Mouse (Mus musculus): ENCODE data around the gene Cdca7.

Gene Cdca7

DNA sequence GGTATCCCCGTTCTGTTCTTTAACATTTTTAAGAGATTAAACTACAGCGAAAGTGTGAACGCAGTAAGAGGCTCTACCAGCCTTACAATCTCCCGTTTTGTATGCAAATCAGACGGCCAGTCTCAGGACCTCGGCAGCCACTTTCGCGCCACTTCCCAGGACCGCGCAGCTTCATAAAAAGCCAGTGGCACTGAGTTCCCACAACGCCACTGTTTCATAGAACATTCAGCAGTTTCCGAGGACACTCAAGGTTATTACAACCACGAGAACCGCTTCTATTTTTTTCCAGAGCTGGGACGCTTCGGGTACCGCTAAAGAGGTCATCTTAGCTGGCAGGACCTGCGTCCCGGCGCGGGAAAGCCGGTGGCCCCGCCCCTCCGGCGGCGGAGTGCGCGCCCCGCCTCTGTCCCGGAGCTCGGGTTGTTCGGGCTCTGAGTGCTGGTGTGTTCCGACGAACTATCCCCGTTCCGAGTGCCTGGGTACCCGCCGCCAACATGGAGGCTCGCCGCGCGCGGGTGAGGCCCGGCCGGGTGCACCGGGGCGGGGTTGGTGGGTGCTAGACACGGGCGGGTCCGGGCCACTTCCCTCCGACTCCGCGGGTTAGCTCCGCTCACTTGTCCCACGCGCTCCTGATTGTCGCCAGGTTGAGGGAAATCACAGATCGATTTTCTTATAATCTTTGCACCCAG is at the start of gene Cdca7:
Gene Cdca7 (plus strand): TSS at position 363 of the 689 bp plus-strand sequence.
- DNase-seq (ENCODE audit: low spot score in 2 of 2): peak; percentile 40 to 56

DNA sequence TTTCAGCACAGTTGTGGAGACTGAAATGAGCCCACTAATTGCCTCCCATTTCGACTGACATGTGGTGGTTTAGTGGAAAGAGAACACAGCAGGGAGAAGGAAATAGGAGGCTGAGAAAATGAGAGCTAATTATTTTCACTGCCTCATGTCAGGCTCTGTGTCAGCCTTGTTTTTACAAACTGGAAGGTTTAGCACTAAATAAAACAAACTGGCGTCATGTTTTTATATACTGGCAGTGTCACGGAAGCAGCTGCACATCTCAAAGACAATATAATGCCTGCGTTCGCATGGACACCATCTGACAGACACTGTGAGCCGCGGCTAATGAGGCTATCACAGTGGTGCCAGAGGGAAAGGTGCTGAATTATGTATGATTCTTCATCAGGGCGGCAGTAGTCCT is 49.2 kb upstream of the Cdca7 start:
- DNase-seq (ENCODE audit: low spot score in 2 of 2): no peak

DNA sequence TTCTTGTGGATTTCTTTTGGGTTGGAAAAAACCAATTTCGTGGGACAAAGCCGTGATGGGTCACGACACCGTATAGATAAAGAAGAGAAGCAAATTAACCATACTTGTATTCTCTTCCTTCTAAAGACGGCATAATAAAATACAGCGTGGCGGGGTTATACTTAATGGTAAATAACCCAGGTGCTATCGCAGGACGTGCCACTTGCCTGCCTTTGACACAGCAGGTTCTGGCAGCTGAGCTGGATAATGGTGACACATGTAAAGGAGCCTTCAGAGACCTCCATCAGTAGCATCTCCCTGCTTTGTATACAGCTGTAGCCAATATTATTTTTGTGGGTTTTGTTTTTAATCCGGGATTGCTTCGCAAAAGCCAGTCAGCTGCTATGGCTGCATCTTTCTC is 48.7 kb upstream of the Cdca7 start:
- no peak for DNase-seq (ENCODE audit: low spot score in 2 of 2)

GRCm38 (mm10) chr2:72438941-72439533 is 36.9 kb upstream of the Cdca7 start:
- DNase-seq (ENCODE audit: low spot score in 2 of 2): no peak

DNA sequence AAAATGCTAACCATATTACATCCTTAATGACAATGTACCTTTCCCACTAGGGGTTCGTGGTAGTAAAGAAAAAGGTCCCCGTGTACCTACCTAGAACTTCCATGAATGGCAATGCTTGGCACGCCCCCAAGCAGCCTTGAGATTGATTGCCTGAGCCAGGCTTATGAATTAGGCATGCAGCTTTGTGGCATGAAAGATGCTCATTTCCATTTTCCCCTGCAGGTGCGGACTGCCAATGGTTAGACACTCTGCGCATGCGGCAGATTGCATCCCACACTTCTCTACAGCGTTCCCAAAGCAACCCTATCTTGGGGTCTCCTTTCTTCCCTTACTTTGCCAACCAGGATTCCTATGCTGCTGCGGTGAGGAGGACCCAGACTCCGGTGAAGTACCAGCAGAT is 34.9 kb upstream of the Cdca7 start:
- DNase-seq (ENCODE audit: low spot score in 2 of 2): no peak

GRCm38 (mm10) chr2:72442825-72443224 is 33.1 kb upstream of the Cdca7 start:
- no peak for DNase-seq (ENCODE audit: low spot score in 2 of 2)

DNA sequence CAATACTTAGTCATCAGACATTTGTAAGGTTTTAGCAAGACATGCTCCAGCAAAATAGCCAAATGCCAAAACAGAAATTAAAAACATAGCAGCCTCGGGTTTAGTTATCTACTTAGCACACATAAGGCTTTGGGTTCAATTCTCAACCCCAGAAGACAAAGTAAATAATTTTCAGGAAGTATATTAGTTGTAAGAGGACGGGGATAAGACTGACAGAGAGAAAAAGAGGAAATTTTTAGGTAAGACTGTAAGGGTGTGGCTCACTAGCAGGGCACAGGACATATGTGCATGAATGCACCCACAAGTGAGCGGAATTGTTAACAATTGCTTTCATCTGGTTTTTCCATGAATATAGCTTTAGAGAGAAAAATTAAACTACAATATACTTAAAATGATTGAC is 32.0 kb upstream of the Cdca7 start:
- no peak for DNase-seq (ENCODE audit: low spot score in 2 of 2)

- no peak for DNase-seq (ENCODE audit: low spot score in 2 of 2)
These were observed 29.9 kb upstream of the Cdca7 start for GRCm38 (mm10) chr2:72446106-72446505.

GRCm38 (mm10) chr2:72446615-72447014 is 29.3 kb upstream of the Cdca7 start:
- no peak for DNase-seq (ENCODE audit: low spot score in 2 of 2)

DNA sequence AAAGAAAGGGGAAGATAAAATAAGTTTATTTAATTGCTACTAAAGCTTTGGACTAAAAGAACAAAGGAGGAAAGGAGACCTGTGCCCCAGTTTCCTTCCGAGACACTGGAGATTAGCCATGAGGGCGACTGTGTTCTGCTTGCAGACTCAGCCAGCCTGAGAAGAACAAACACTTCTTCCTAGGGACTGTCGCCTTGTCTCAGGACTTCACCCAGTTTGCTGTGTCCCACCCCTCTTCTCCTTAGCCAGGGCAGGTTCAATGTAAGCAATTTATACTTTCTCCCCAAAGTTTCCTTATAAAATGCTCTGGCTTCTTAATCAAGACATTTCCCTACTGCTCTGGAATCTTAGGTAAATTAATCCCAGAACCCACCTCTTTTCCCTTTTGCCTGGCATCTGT is 22.4 kb upstream of the Cdca7 start:
- no peak for DNase-seq (ENCODE audit: low spot score in 2 of 2)

- DNase-seq (ENCODE audit: low spot score in 2 of 2): no peak
These were observed 19.8 kb upstream of the Cdca7 start for GRCm38 (mm10) chr2:72456189-72456588.

- DNase-seq (ENCODE audit: low spot score in 2 of 2): no peak
These were observed 11.5 kb upstream of the Cdca7 start for GRCm38 (mm10) chr2:72464376-72465014.

DNA sequence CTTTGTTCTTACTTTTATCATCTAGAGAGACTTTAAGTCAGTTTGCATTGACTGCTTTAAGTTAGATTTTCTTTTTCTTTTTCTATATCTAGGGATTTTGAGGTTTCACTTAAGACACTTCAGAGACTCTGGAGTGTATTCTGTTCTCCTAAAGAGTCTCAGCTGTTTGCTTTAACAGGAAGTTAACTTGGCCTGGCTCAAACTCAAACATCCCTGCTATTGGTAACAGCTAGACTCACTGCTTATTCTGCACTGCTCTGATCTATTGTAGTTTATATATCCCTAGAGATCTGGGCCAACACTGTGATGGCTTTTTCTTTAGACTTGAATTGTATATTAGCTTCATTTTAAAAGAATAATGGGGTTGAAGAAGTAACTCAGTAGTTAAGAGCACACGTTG is 8.4 kb upstream of the Cdca7 start:
- DNase-seq (ENCODE audit: low spot score in 2 of 2): no peak

DNA sequence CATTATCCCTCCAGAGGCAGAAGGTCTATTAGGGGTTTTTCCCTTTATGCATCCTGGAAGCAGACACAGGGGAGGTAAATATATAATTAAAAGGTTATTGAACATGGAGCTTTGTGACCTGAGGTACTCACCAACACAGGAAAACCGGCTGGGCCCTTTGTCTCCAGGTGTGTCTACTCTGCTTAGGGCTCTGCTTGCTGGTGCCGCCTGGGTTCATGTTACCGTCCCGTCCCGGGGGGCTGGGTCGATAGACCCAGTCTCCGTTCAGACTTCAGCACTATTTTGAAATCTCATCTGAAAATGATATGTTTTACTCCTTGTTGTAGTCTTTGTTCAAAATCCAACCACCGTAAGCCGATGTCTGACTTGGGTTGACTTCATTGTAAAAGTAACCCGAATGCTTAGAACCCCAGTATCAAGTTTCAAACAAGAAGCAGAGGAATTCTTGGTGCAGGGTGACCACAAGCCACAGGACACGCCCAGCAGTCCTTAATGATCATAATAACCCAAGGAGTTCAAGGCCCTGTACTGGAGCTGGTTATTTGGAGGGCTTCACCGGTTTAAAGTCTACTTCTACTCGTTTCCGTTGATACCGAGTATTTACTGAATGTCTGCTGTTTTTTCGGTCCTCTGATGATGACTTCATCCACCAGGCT is 4.4 kb upstream of the Cdca7 start:
- DNase-seq (ENCODE audit: low spot score in 2 of 2): no peak

- DNase-seq (ENCODE audit: low spot score in 2 of 2): no peak
These were observed 1.2 kb upstream of the Cdca7 start for GRCm38 (mm10) chr2:72474531-72475287.

DNA sequence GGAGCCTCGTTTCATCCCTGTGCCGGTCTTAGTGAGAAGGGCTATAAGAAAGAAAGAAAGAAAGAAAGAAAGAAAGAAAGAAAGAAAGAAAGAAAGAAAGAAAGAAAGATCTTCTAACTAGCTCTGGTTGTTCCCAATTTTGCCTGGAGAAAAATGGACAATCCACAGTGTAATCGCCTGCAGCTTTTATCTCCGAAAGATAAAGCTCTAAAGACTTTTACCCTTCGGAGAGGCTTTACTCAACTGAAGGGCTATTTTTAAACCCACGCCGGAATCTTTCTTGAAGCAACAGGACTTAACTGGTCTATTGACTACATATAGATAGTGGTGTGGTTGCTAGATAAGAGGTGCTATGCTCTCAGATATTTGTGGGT is 549 bp upstream of the Cdca7 start:
- DNase-seq (ENCODE audit: low spot score in 2 of 2): no peak

DNA sequence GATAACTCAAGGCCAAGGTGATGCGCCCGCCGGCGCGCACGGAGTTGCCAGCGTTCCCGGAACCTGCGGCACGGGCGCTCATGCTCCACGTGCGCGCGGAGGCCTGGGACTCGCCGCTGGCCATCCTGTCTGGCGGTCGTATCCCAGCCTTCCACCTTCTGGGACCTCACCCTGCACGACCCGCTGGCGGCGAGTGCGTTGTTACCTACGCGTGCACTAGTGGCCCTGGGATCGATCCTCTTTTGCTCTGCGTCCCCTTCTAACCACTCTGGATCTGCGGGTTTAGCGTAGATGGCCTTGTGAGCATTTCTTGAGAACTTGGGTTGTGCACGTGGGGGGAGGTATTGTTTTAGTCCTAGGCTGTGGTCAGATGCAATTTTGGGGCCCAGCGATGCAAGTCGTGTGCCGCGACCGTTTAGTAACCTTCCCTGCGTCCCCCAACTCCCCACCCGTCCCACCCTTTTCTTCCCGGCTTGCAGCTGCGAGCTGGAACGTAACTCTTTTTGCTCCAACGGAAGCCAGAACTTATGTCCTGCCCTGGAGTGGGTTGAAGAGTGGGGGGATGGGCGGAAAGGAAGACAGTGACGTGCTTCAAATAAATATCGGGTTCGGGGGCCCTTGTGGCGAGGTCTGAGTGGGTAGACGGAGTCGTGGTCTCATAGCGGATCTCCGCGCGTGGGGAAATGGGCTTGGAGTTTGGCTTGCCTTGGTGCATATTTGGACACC is 690 bp downstream of the Cdca7 start:
- no peak for DNase-seq (ENCODE audit: low spot score in 2 of 2)

- DNase-seq (ENCODE audit: low spot score in 2 of 2): no peak
These were observed 1.3 kb downstream of the Cdca7 start for GRCm38 (mm10) chr2:72477221-72477620.

- no peak for DNase-seq (ENCODE audit: low spot score in 2 of 2)
These were observed 2.2 kb downstream of the Cdca7 start for GRCm38 (mm10) chr2:72478176-72478575.

GRCm38 (mm10) chr2:72478921-72479320 is 3.0 kb downstream of the Cdca7 start:
- DNase-seq (ENCODE audit: low spot score in 2 of 2): no peak

DNA sequence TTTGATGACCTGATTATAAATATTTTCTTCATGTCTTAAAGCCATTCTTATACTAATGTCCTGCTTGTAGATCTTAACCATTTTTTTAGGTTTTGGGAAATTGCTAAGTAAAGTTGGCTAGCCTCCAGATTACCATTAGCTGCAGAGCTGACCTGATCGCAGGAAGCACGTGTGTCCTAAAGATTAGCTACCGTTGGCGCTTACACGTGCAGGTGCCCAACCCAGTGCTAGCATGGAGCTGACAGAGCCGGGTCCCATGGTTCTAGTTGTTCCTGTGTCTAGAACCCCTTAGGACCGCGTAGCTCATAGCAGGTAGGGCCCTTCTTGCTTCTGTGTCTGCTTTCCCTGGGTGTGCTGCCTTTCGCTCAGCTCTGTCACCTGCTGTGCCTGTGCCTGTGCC is 3.9 kb downstream of the Cdca7 start:
- DNase-seq (ENCODE audit: low spot score in 2 of 2): no peak

Data from frontal cortex, postnatal 14 days (tissue).